Mouse (Mus musculus): ENCODE measurements at regions not wholly inside any gene's neighbourhood (a gene's known extent, or its start where the extent isn't known, plus 50 kb on each side); places are given as distances from the start of the nearest gene placed in this dataset.

- WGBS: 71% methylated on average over 4 of the region's 4 CpGs
- Histone ChIP-seq H3K36me3 (ENCODE audit: control insufficient read depth, insufficient read depth, low read length) (no peaks in the 10 kb centered on the region), H3K27me3 (ENCODE audit: control insufficient read depth, insufficient read depth, low read length) (no peaks in the 10 kb centered on the region), H3K4me1 (ENCODE audit: control insufficient read depth, insufficient read depth, insufficient read length, low read length) (no peaks in the 10 kb centered on the region), H3K27ac (ENCODE audit: insufficient read depth, low read depth, low read length) (no peak overlapping the region), H3K4me3 (ENCODE audit: low read depth, low read length) (no peak overlapping the region)
- TF ChIP-seq CTCF (IDR thresholded peaks at IDR 0.05; ENCODE audit: extremely low read depth, insufficient read length, insufficient replicate concordance, low read depth, low read length): no peak
- TF ChIP-seq POLR2A (IDR thresholded peaks at IDR 0.05; ENCODE audit: low read depth, low read length): no peak
These were observed 169.7 kb downstream of the Brms1l start for GRCm38 (mm10) chr12:56005846-56006245.

GRCm38 (mm10) chr12:56005321-56005720, 169.2 kb downstream of the Brms1l start:
- H3K4me3 ChIP-seq (ENCODE audit: low read depth, low read length): no peak overlapping the region
- H3K4me1 ChIP-seq (ENCODE audit: control insufficient read depth, insufficient read depth, insufficient read length, low read length): no peaks in the 10 kb centered on the region
- H3K27ac ChIP-seq (ENCODE audit: insufficient read depth, low read depth, low read length): no peak overlapping the region

GRCm38 (mm10) chr12:56004479-56004878, 168.4 kb downstream of the Brms1l start:
- Histone ChIP-seq H3K27me3 (ENCODE audit: control insufficient read depth, insufficient read depth, low read length) (no peaks in the 10 kb centered on the region), H3K27ac (ENCODE audit: insufficient read depth, low read depth, low read length) (no peak overlapping the region), H3K4me3 (ENCODE audit: low read depth, low read length) (no peak overlapping the region), H3K4me1 (ENCODE audit: control insufficient read depth, insufficient read depth, insufficient read length, low read length) (no peaks in the 10 kb centered on the region), H3K36me3 (ENCODE audit: control insufficient read depth, insufficient read depth, low read length) (no peaks in the 10 kb centered on the region)
- WGBS: 45% methylated on average over 4 of the region's 4 CpGs
- TF ChIP-seq CTCF (IDR thresholded peaks at IDR 0.05; ENCODE audit: extremely low read depth, insufficient read length, insufficient replicate concordance, low read depth, low read length): no peak
- TF ChIP-seq POLR2A (IDR thresholded peaks at IDR 0.05; ENCODE audit: low read depth, low read length): no peak

More at GRCm38 (mm10) chr12:56005321-56005720, 169.2 kb downstream of the Brms1l start:
- Histone ChIP-seq H3K27me3 (ENCODE audit: control insufficient read depth, insufficient read depth, low read length) (no peaks in the 10 kb centered on the region), H3K36me3 (ENCODE audit: control insufficient read depth, insufficient read depth, low read length) (no peaks in the 10 kb centered on the region)
- no peak for TF ChIP-seq POLR2A (IDR thresholded peaks at IDR 0.05; ENCODE audit: low read depth, low read length)
- TF ChIP-seq CTCF (IDR thresholded peaks at IDR 0.05; ENCODE audit: extremely low read depth, insufficient read length, insufficient replicate concordance, low read depth, low read length): no peak
- 65% methylated on average over 6 of the region's 6 CpGs for WGBS

- Histone ChIP-seq H3K4me3 (ENCODE audit: low read depth, low read length) (no peak overlapping the region), H3K27me3 (ENCODE audit: control insufficient read depth, insufficient read depth, low read length) (no peaks in the 10 kb centered on the region), H3K4me1 (ENCODE audit: control insufficient read depth, insufficient read depth, insufficient read length, low read length) (no peaks in the 10 kb centered on the region), H3K36me3 (ENCODE audit: control insufficient read depth, insufficient read depth, low read length) (no peaks in the 10 kb centered on the region), H3K27ac (ENCODE audit: insufficient read depth, low read depth, low read length) (no peak overlapping the region)
- WGBS: 78% methylated on average over 8 of the region's 8 CpGs
- TF ChIP-seq CTCF (IDR thresholded peaks at IDR 0.05; ENCODE audit: extremely low read depth, insufficient read length, insufficient replicate concordance, low read depth, low read length) (no peak), POLR2A (IDR thresholded peaks at IDR 0.05; ENCODE audit: low read depth, low read length) (no peak)
These were observed 167.4 kb downstream of the Brms1l start for GRCm38 (mm10) chr12:56003561-56003960.

- Histone ChIP-seq H3K4me3 (ENCODE audit: low read depth, low read length) (no peak overlapping the region), H3K36me3 (ENCODE audit: control insufficient read depth, insufficient read depth, low read length) (no peaks in the 10 kb centered on the region), H3K4me1 (ENCODE audit: control insufficient read depth, insufficient read depth, insufficient read length, low read length) (no peaks in the 10 kb centered on the region), H3K27ac (ENCODE audit: insufficient read depth, low read depth, low read length) (no peak overlapping the region), H3K27me3 (ENCODE audit: control insufficient read depth, insufficient read depth, low read length) (no peaks in the 10 kb centered on the region)
- WGBS: 69% methylated on average over 3 of the region's 3 CpGs
- no peak for TF ChIP-seq POLR2A (IDR thresholded peaks at IDR 0.05; ENCODE audit: low read depth, low read length)
- TF ChIP-seq CTCF (IDR thresholded peaks at IDR 0.05; ENCODE audit: extremely low read depth, insufficient read length, insufficient replicate concordance, low read depth, low read length): no peak
These were observed 160.7 kb downstream of the Brms1l start for GRCm38 (mm10) chr12:55996585-55997377.

- no peak overlapping the region for H3K4me3 ChIP-seq (ENCODE audit: low read depth, low read length)
- no peaks in the 10 kb centered on the region for H3K4me1 ChIP-seq (ENCODE audit: control insufficient read depth, insufficient read depth, insufficient read length, low read length)
- 62% methylated on average over 11 of the region's 11 CpGs for WGBS
- no peaks in the 10 kb centered on the region for H3K27me3 ChIP-seq (ENCODE audit: control insufficient read depth, insufficient read depth, low read length)
- TF ChIP-seq POLR2A (IDR thresholded peaks at IDR 0.05; ENCODE audit: low read depth, low read length) (no peak), CTCF (IDR thresholded peaks at IDR 0.05; ENCODE audit: extremely low read depth, insufficient read length, insufficient replicate concordance, low read depth, low read length) (no peak)
- H3K36me3 ChIP-seq (ENCODE audit: control insufficient read depth, insufficient read depth, low read length): no peaks in the 10 kb centered on the region
- no peak overlapping the region for H3K27ac ChIP-seq (ENCODE audit: insufficient read depth, low read depth, low read length)
These were observed 147.6 kb downstream of the Brms1l start for GRCm38 (mm10) chr12:55983565-55984351.

- no peaks in the 10 kb centered on the region for H3K27me3 ChIP-seq (ENCODE audit: control insufficient read depth, insufficient read depth, low read length)
- 58% methylated on average over 3 of the region's 3 CpGs for WGBS
- no peak overlapping the region for H3K4me3 ChIP-seq (ENCODE audit: low read depth, low read length)
- no peaks in the 10 kb centered on the region for H3K4me1 ChIP-seq (ENCODE audit: control insufficient read depth, insufficient read depth, insufficient read length, low read length)
- H3K27ac ChIP-seq (ENCODE audit: insufficient read depth, low read depth, low read length): no peak overlapping the region
- no peaks in the 10 kb centered on the region for H3K36me3 ChIP-seq (ENCODE audit: control insufficient read depth, insufficient read depth, low read length)
- no peak for TF ChIP-seq CTCF (IDR thresholded peaks at IDR 0.05; ENCODE audit: extremely low read depth, insufficient read length, insufficient replicate concordance, low read depth, low read length)
- TF ChIP-seq POLR2A (IDR thresholded peaks at IDR 0.05; ENCODE audit: low read depth, low read length): no peak
These were observed 147.0 kb downstream of the Brms1l start for GRCm38 (mm10) chr12:55983128-55983527.

Data from small intestine, adult 2 months (tissue).